Mouse (Mus musculus) activated CD4-positive, CD25-positive, alpha-beta regulatory T cell, adult 4 months (primary cell): Measurements from ENCODE around the gene Msantd4. TPM values are rescaled to one million over a fixed set of nuclear protein-coding genes. Genes with fewer than 3 reads are reported as not detected.
"Not testable (repeated sequence)": the region's sequence is repeated elsewhere in the genome, so short reads cannot be mapped to it uniquely, and the experiment has no call there.

Source experiments
- ATAC-seq: one replicate; pipeline ENCODE4 v1.8.0; 2017
- polyA plus RNA-seq, 2 experiments: library from polyadenylated mRNA; unstranded; fragments of 100-300 nt; shearing (Covaris generic); gene quantifications; one replicate each; pipeline ENCODE4 v1.2.1; 2017

Gene Msantd4
- polyA plus RNA-seq = 10 to 100 TPM; 19.4 to 26.0 TPM

- ATAC-seq = peak; percentile 96
These were observed at the start of gene Msantd4 for GRCm38 (mm10) chr9:4375828-4376639. Msantd4 (plus strand) TSS chr9:4376562.

GRCm38 (mm10) chr9:4353163-4353562 is 23.2 kb upstream of the Msantd4 start:
- ATAC-seq = no peak

GRCm38 (mm10) chr9:4376640-4377120 is 318 bp downstream of the Msantd4 start:
- ATAC-seq = peak; percentile 19

- ATAC-seq = not testable (repeated sequence)
These were observed 24.4 kb downstream of the Msantd4 start for GRCm38 (mm10) chr9:4400801-4401200.

Other genes starting within 250 kb of the Msantd4 start
- 10 to 100 TPM; 27.6 to 29.0 TPM for gene Aasdhppt, start 67.1 kb upstream of the Msantd4 start, polyA plus RNA-seq
- gene Kbtbd3, start 66.7 kb upstream of the Msantd4 start, polyA plus RNA-seq = 10 to 100 TPM; 11.0 to 14.5 TPM